Mouse (Mus musculus): ENCODE data around the gene F12. TPM values are rescaled to one million over a fixed set of nuclear protein-coding genes. Genes with fewer than 3 reads are reported as not detected.

Gene F12
- total and polyA plus RNA-seq, 2 experiments from 2014 or later, result 0.49 TPM; not detected in 1

GRCm38 (mm10) chr13:55465830-55466440 lies 39.3 kb upstream of the F12 start:
- H3K4me3 ChIP-seq (ENCODE audit: low read depth, low read length), result peak overlapping the region; percentile 85
- 43% methylated on average over 5 of the region's 5 CpGs for WGBS
- H3K4me2 ChIP-seq (ENCODE audit: low read depth, low read length, poor library complexity, severe bottlenecking), result peak overlapping the region; percentile 84
- no peaks in the 10 kb centered on the region for H3K27me3 ChIP-seq (ENCODE audit: insufficient read depth, low read length)
- no peak for ATAC-seq (ENCODE audit: low FRiP score)
- TF ChIP-seq CTCF (IDR thresholded peaks at IDR 0.05), result no peak
- H3K9me3 ChIP-seq (ENCODE audit: low read length), result no peaks in the 10 kb centered on the region
- peak overlapping the region; percentile 98 for H3K27ac ChIP-seq (ENCODE audit: low read depth, low read length)
- H3K4me1 ChIP-seq (ENCODE audit: insufficient read depth, low read length), result peaks cover 24% of the 10 kb centered on the region; the same call in 1 of the 2 replicates
- H3K9ac ChIP-seq (replicated peaks; ENCODE audit: low read length, poor library complexity, severe bottlenecking), result peak overlapping the region; percentile 95
- H3K36me3 ChIP-seq (ENCODE audit: insufficient read depth, low read length), result no peaks in the 10 kb centered on the region
- DNase-seq (ENCODE audit: low spot score), result no peak

DNA sequence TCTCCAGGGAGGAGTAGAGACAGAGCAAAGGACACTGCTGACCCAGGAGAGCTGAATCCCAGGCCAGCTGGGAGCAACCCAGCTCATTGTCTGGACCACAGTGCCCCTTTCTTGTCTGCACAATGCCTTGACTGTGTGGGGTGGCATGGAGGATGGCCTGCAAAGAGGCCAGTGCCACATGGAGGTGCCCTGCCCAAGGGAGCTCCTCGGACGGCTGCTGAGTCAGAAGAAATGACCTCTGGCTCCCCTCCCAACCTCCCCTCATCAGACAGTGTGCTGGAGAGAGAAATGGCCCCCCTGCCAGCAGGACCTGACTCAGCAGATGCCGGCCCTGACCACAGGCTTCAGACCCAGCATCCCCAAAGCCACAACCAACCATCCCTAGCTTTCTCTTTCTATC lies 38.6 kb upstream of the F12 start:
- peak; percentile 48 for DNase-seq (ENCODE audit: low spot score)
- 10% methylated on average over 3 of the region's 3 CpGs for WGBS
- Histone ChIP-seq H3K27ac (ENCODE audit: low read depth, low read length) (peak overlapping the region; percentile 98), H3K4me1 (ENCODE audit: insufficient read depth, low read length) (peaks cover 22% of the 10 kb centered on the region; the same call in 1 of the 2 replicates), H3K27me3 (ENCODE audit: insufficient read depth, low read length) (no peaks in the 10 kb centered on the region), H3K4me2 (ENCODE audit: low read depth, low read length, poor library complexity, severe bottlenecking) (peak overlapping the region; percentile 84), H3K9me3 (ENCODE audit: low read length) (no peaks in the 10 kb centered on the region), H3K36me3 (ENCODE audit: insufficient read depth, low read length) (peaks cover under 1% of the 10 kb centered on the region; the same call in 1 of the 2 replicates), H3K9ac (replicated peaks; ENCODE audit: low read length, poor library complexity, severe bottlenecking) (peak overlapping the region; percentile 95), H3K4me3 (ENCODE audit: low read depth, low read length) (peak overlapping the region; percentile 85)
- peak; percentile 31 for ATAC-seq (ENCODE audit: low FRiP score)
- TF ChIP-seq CTCF (IDR thresholded peaks at IDR 0.05), result no peak

DNA sequence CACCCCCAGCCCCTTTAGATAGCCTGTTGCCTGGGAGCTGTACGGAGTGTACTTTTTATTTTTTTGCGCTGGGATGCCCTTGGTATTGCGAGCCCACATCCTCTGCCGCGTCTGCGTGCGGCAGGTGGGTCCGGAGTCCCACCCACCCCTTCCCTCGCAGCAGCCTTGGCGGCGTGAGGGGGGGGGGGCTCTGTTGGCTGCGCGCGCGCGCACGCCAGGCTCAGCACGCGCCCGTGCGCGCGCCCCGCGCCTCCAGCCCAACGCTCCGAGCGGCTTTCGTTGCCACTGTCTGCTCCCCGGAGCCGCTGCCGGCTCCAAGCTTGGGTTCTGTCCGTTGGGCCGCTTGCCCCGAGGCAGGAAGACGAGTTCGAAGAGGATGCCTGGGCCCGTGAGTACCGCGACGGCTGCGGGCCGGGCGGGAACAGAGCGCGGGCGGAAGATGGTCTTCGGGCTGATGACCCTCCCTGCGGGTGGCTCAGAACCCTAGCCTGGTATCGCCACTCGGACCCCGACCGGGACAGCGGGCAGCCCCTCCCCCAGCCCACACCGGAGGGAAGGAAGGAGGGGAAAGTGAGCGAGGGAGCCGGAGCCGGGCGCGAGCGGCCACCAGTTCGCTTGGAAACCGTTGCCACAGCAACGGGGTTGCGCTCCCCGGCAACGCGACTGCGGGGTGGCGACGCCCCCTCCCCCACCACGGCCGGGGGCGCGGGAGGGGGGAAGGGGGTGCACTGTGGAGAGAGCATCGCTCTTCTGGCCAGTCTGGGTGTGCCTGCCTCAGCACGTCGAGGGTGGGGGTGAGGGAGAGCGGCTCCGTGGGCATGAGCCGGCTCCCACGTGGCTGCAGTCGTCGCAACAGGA lies 37.7 kb upstream of the F12 start, which contains the start of gene Prr7:
Gene Prr7 (plus strand): TSS at position 241 of the 858 bp plus-strand sequence.
- no peaks in the 10 kb centered on the region for H3K9me3 ChIP-seq (ENCODE audit: low read length)
- peak within 1 kb of the TSS; percentile 85 for H3K4me3 ChIP-seq (ENCODE audit: low read depth, low read length)
- no peak for TF ChIP-seq CTCF (IDR thresholded peaks at IDR 0.05)
- peak within 1 kb of the TSS; percentile 95 for H3K9ac ChIP-seq (replicated peaks; ENCODE audit: low read length, poor library complexity, severe bottlenecking)
- WGBS, result under 1% methylated on average over 61 of the region's 84 CpGs
- peak; percentile 77 for ATAC-seq (ENCODE audit: low FRiP score)
- peaks cover 18% of the 10 kb centered on the region; the same call in 1 of the 2 replicates for H3K4me1 ChIP-seq (ENCODE audit: insufficient read depth, low read length)
- no peaks in the 10 kb centered on the region for H3K27me3 ChIP-seq (ENCODE audit: insufficient read depth, low read length)
- peak within 1 kb of the TSS; percentile 98 for H3K27ac ChIP-seq (ENCODE audit: low read depth, low read length)
- DNase-seq (ENCODE audit: low spot score), result peak; percentile 88
- peaks cover 10% of the 10 kb centered on the region; the same call in 1 of the 2 replicates for H3K36me3 ChIP-seq (ENCODE audit: insufficient read depth, low read length)
- peak within 1 kb of the TSS; percentile 84 for H3K4me2 ChIP-seq (ENCODE audit: low read depth, low read length, poor library complexity, severe bottlenecking)

GRCm38 (mm10) chr13:55463399-55464026 lies 36.9 kb upstream of the F12 start:
- no peak for DNase-seq (ENCODE audit: low spot score)
- TF ChIP-seq CTCF (IDR thresholded peaks at IDR 0.05), result no peak
- Histone ChIP-seq H3K27ac (ENCODE audit: low read depth, low read length) (peak overlapping the region; percentile 98), H3K4me3 (ENCODE audit: low read depth, low read length) (peak overlapping the region; percentile 85), H3K9me3 (ENCODE audit: low read length) (no peaks in the 10 kb centered on the region), H3K9ac (replicated peaks; ENCODE audit: low read length, poor library complexity, severe bottlenecking) (peak overlapping the region; percentile 95), H3K36me3 (ENCODE audit: insufficient read depth, low read length) (peaks cover 16% of the 10 kb centered on the region), H3K4me1 (ENCODE audit: insufficient read depth, low read length) (peaks cover 17% of the 10 kb centered on the region; the same call in 1 of the 2 replicates), H3K4me2 (ENCODE audit: low read depth, low read length, poor library complexity, severe bottlenecking) (peak overlapping the region; percentile 84), H3K27me3 (ENCODE audit: insufficient read depth, low read length) (no peaks in the 10 kb centered on the region)
- 8% methylated on average over 14 of the region's 14 CpGs for WGBS
- peak; percentile 39; the same call in 1 of the 2 replicates for ATAC-seq (ENCODE audit: low FRiP score)

GRCm38 (mm10) chr13:55462965-55463364 lies 36.4 kb upstream of the F12 start:
- Histone ChIP-seq H3K27me3 (ENCODE audit: insufficient read depth, low read length) (no peaks in the 10 kb centered on the region), H3K4me2 (ENCODE audit: low read depth, low read length, poor library complexity, severe bottlenecking) (peak overlapping the region; percentile 84), H3K4me1 (ENCODE audit: insufficient read depth, low read length) (peaks cover 17% of the 10 kb centered on the region; the same call in 1 of the 2 replicates), H3K9me3 (ENCODE audit: low read length) (no peaks in the 10 kb centered on the region), H3K4me3 (ENCODE audit: low read depth, low read length) (0 out of 2 replicates have a peak overlapping the region, but pooled peaks have one; percentile 85), H3K9ac (replicated peaks; ENCODE audit: low read length, poor library complexity, severe bottlenecking) (no peak overlapping the region), H3K27ac (ENCODE audit: low read depth, low read length) (peak overlapping the region; percentile 98; the same call in 1 of the 2 replicates), H3K36me3 (ENCODE audit: insufficient read depth, low read length) (peaks cover 19% of the 10 kb centered on the region)
- ATAC-seq (ENCODE audit: low FRiP score), result no peak
- WGBS, result 65% methylated on average over 2 of the region's 2 CpGs
- DNase-seq (ENCODE audit: low spot score), result no peak
- TF ChIP-seq CTCF (IDR thresholded peaks at IDR 0.05), result no peak
